Mouse (Mus musculus) neural tube, embryonic 15.5 days (tissue): Measurements from ENCODE around the gene Pawr. TPM values are rescaled to one million over a fixed set of nuclear protein-coding genes. Genes with fewer than 3 reads are reported as not detected.

Experiments
- ATAC-seq: fragments of 200-750 bp; cut with Nextera tagmentation; 2 replicates; pipeline ENCODE4 v1.8.0; 2017; ENCODE audit warnings: mild to moderate bottlenecking, moderate TSS enrichment, moderate library complexity; ENCODE audit not compliant: low FRiP score
- H3K27ac ChIP-seq: fragments of 300-500 bp; sonication (generic); replicated peaks from 2 replicates; pipeline ENCODE4 v1.5.1; 2015; ENCODE audit warnings: mild to moderate bottlenecking, inconsistent platforms
- H3K27me3 ChIP-seq: fragments of 300-500 bp; sonication (generic); replicated peaks from 2 replicates; pipeline ENCODE4 v1.6.1; 2015; ENCODE audit warnings: inconsistent platforms
- H3K36me3 ChIP-seq: fragments of 300-500 bp; sonication (generic); 2 replicates; pipeline ENCODE4 v1.6.1; 2015; ENCODE audit warnings: inconsistent platforms
- H3K4me1 ChIP-seq: fragments of 300-500 bp; sonication (generic); 2 replicates; pipeline ENCODE4 v1.6.1; 2015; ENCODE audit warnings: inconsistent platforms
- H3K4me2 ChIP-seq: fragments of 300-500 bp; sonication (generic); 2 replicates; pipeline ENCODE4 v1.6.1; 2015; ENCODE audit warnings: inconsistent platforms, mild to moderate bottlenecking, moderate library complexity
- H3K4me3 ChIP-seq: fragments of 300-500 bp; sonication (generic); replicated peaks from 2 replicates; pipeline ENCODE4 v1.5.1; 2015; ENCODE audit warnings: mild to moderate bottlenecking, inconsistent platforms
- H3K9ac ChIP-seq: fragments of 300-500 bp; sonication (generic); replicated peaks from 2 replicates; pipeline ENCODE4 v1.6.1; 2015; ENCODE audit warnings: mild to moderate bottlenecking, inconsistent platforms
- H3K9me3 ChIP-seq: fragments of 300-500 bp; sonication (generic); replicated peaks from 2 replicates; pipeline ENCODE4 v1.6.1; 2016; ENCODE audit warnings: inconsistent platforms
- WGBS: fragments of 180-500 bp; shearing (Covaris S2); methylation state at CpG from one replicate; pipeline ENCODE4 v1.1.7; 2015; ENCODE audit warnings: mixed read lengths; 5-methylcytosine and 5-hydroxymethylcytosine counted together
- polyA plus RNA-seq: library from polyadenylated mRNA; unstranded; fragments of >200 nt; fragmentation: Nextera tagmentation; extraction: Ambion mirVana; gene quantifications from 2 replicates; pipeline ENCODE4 v1.2.1, GENCODE M21; 2015

The Pawr gene
- polyA plus RNA-seq, 1 experiment from 2014 or later = 2.9 TPM

DNA sequence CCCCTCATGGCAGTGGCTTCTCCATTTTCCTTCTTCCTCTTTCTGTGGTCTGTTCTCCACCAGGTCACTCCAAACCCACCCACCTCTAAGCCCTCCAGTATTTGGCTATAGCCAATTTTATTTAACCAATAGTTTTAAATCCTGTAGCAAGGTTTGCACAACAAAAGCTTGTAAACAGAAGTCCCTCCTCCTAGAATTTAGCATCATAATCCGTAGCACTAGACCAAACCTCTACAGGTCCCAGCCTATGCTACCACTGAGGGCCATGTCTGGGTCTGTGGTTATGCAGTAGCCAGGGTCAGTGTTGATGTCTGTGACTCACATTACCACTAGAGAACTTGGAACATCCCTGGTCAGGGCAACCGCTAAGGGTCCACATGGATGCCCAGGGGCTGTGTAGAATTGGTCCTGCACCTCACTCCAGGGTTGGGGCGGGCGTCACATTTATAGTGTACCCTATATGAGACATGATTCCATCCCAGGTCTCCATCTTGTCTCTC, 71.5 kb downstream of the Pawr start:
- H3K4me1 ChIP-seq = no peaks in the 10 kb centered on the region
- no peak overlapping the region for H3K4me3 ChIP-seq
- no peaks in the 10 kb centered on the region for H3K36me3 ChIP-seq
- no peak for ATAC-seq
- no peak overlapping the region for H3K27ac ChIP-seq
- no peaks in the 10 kb centered on the region for H3K9me3 ChIP-seq
- no peak overlapping the region for H3K9ac ChIP-seq
- H3K4me2 ChIP-seq = no peak overlapping the region
- H3K27me3 ChIP-seq = no peaks in the 10 kb centered on the region
- 95% methylated on average over 4 of the region's 4 CpGs for WGBS

DNA sequence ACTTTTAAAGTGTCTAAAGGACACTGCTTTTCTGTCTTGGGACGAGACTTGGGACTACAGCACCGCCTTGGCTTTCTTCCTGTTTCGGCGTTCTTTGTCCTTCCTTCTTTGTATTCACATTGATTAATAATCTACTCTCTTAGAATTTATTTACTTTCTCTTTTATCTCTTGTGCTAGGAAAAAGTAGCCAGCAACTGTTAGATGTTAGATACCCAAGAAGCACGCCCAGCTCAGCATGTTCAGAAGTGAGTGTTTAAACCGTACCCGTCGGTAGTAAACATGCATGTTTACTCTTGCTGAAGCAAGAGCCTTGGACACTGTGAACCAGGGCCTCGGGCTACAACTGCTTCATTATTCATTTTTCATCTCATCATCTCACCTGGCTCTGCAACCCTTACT, 72.2 kb downstream of the Pawr start:
- no peaks in the 10 kb centered on the region for H3K9me3 ChIP-seq
- H3K27me3 ChIP-seq = no peaks in the 10 kb centered on the region
- H3K4me2 ChIP-seq = no peak overlapping the region
- H3K9ac ChIP-seq = no peak overlapping the region
- H3K27ac ChIP-seq = no peak overlapping the region
- no peak overlapping the region for H3K4me3 ChIP-seq
- 69% methylated on average over 9 of the region's 9 CpGs for WGBS
- no peaks in the 10 kb centered on the region for H3K36me3 ChIP-seq
- no peaks in the 10 kb centered on the region for H3K4me1 ChIP-seq
- ATAC-seq = no peak

DNA sequence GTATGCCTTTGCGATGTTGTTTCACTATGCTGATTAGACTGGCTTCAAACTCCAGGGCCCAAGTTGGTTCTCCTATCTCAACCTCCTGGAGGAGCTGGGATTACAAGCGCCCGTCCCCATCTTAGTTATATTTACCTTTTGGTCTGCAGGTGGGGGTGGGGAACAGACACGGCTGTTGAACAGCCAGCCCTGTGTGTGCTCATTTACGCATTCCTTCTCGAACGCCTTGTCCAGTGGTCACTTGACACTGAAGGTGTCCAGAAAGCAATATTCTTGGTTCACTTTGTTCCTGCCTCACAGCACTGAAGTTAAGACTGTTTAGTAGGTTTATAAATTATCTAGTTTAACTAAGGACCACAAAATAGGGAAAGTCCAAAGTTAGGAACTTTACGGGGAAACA, 73.2 kb downstream of the Pawr start:
- Histone ChIP-seq H3K27me3 (no peaks in the 10 kb centered on the region), H3K4me1 (no peaks in the 10 kb centered on the region), H3K27ac (no peak overlapping the region), H3K4me3 (no peak overlapping the region), H3K36me3 (no peaks in the 10 kb centered on the region), H3K4me2 (no peak overlapping the region), H3K9ac (no peak overlapping the region), H3K9me3 (no peaks in the 10 kb centered on the region)
- WGBS = 85% methylated on average over 8 of the region's 8 CpGs
- no peak for ATAC-seq

DNA sequence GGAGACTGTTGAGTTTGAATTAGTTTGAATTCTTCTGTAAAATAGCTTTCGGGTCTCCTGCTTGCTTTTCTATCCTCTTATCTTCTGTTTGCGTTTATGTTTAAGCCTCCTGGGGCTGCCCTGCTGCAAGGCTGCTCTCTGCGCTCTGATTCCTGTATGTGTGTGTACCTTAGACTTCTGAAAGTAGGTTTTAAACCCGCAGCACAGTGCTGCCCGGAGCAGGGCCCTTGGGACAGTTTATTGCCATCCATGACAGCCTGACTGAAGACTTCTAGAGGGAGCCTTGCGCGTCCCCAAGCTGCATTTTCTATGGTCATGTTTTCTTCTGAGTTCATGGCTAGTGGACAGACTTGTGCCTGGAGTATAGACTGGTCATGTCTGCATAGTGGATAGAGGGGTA, 74.0 kb downstream of the Pawr start:
- 72% methylated on average over 7 of the region's 7 CpGs for WGBS
- H3K36me3 ChIP-seq = no peaks in the 10 kb centered on the region
- H3K9me3 ChIP-seq = no peaks in the 10 kb centered on the region
- no peak for ATAC-seq
- H3K4me1 ChIP-seq = no peaks in the 10 kb centered on the region
- H3K4me3 ChIP-seq = no peak overlapping the region
- H3K27ac ChIP-seq = no peak overlapping the region
- H3K27me3 ChIP-seq = no peaks in the 10 kb centered on the region
- no peak overlapping the region for H3K9ac ChIP-seq
- no peak overlapping the region for H3K4me2 ChIP-seq

DNA sequence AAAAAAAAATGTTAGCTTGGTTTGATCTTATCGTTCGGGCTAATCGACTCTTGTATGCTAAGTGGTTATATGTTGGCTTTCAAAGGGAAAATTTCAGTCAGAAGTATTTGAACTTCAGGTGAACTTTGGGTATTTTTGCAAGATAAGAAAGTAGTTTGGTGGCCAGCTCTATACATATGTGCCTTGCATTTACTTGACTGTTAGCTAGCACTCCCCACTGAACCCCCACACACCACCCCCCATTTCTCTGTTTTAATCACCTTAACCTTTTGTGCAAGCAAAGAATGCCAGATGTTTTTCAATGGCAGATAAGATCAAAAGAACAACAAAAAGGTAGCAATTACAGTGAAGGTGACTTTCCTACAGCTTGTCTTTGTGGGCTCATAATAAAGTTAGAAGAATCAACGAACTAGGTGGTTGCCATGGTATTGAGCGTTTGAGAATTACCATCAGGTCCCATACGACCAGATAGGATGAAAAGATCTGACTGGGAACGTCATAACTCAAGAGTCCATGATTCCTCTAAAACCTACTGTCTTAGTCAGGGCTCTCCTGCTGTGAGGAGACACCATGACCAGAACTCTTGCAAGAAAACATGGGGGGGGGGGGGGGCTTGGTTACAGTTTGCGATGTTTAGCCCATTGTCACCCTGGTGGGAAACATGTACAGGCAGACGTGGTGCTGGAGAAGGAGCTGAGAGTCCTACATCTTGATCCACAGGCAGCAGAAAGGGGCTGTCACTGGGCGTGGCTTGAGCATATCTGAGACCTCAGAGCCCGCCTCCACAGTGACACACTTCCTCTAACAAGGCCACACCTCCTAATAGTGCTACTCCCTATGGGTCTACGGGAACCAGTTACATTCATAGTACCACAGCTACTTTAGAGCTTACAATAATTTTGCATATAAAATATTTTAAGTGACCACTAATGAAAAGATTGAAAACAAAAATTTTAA, 75.2 kb downstream of the Pawr start:
- WGBS = 90% methylated on average over 12 of the region's 12 CpGs
- H3K36me3 ChIP-seq = no peaks in the 10 kb centered on the region
- H3K4me1 ChIP-seq = no peaks in the 10 kb centered on the region
- no peak for ATAC-seq
- H3K4me2 ChIP-seq = no peak overlapping the region
- H3K27me3 ChIP-seq = no peaks in the 10 kb centered on the region
- no peak overlapping the region for H3K27ac ChIP-seq
- H3K9me3 ChIP-seq = no peaks in the 10 kb centered on the region
- no peak overlapping the region for H3K4me3 ChIP-seq
- H3K9ac ChIP-seq = no peak overlapping the region

DNA sequence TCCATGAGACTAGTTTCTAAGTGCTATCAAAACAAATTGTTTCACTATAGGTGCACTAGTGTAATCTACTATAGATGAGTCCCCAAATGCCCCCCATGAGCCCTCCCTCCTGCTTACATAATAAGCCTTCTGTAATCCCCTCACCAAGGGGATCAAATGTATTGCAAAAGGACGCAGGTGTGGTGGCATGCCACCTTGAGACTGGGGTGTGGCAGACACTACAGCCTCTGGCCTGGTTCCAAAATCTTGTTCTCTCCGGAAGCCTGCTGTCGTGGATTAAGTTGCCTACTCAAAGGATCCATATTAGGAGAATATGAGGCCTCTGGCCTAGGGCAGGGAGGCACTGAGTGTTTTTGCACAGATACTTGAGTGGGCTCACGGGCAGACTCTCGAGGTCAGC, 76.1 kb downstream of the Pawr start:
- H3K4me2 ChIP-seq = no peak overlapping the region
- H3K27me3 ChIP-seq = no peaks in the 10 kb centered on the region
- ATAC-seq = no peak
- no peak overlapping the region for H3K4me3 ChIP-seq
- 68% methylated on average over 5 of the region's 5 CpGs for WGBS
- H3K4me1 ChIP-seq = no peaks in the 10 kb centered on the region
- no peak overlapping the region for H3K9ac ChIP-seq
- no peaks in the 10 kb centered on the region for H3K9me3 ChIP-seq
- no peak overlapping the region for H3K27ac ChIP-seq
- H3K36me3 ChIP-seq = no peaks in the 10 kb centered on the region

DNA sequence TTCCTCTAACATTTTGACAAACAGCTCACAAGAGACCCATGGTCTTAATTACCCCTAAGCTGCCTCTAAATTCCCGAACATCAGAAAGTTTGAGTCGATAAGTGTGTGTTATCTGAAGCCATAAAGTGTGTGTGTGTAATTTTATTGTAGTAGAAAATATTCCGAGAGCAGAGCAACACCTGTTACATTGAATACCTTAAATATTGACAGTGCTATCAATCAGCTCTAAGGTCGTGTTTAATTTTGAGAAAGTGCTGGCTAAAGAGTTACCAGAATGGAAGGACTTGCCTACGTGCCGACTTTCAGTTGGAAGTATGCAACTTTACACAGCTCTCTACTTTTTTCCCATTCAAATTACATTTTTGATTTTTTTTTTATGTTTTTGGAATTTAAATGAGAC, 76.5 kb downstream of the Pawr start:
- 77% methylated on average over 6 of the region's 6 CpGs for WGBS
- no peaks in the 10 kb centered on the region for H3K9me3 ChIP-seq
- no peaks in the 10 kb centered on the region for H3K36me3 ChIP-seq
- no peak overlapping the region for H3K9ac ChIP-seq
- H3K27me3 ChIP-seq = no peaks in the 10 kb centered on the region
- H3K4me3 ChIP-seq = no peak overlapping the region
- H3K4me2 ChIP-seq = no peak overlapping the region
- ATAC-seq = no peak
- no peaks in the 10 kb centered on the region for H3K4me1 ChIP-seq
- H3K27ac ChIP-seq = no peak overlapping the region

DNA sequence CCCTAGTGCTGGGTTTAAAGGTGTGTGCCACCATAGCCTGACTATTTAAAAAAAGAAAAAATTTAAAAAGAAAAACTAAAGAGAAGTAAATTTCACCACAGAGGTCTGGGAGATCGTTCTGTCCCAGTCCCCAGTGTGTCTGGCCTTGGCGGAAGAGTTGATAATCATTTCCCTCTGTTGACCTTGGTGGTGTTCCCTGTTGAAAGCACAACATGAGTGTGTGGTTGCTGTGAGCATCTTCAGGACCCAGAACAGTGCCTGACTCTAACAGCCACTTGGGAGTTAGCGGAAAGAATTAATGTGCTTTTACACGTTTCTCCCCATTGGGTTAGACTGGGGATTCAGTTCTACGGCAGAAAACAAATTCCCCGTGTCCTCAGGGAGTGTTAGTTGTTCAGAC, 77.1 kb downstream of the Pawr start:
- Histone ChIP-seq H3K4me1 (no peaks in the 10 kb centered on the region), H3K4me3 (no peak overlapping the region), H3K4me2 (no peak overlapping the region), H3K36me3 (no peaks in the 10 kb centered on the region), H3K9ac (no peak overlapping the region), H3K27me3 (no peaks in the 10 kb centered on the region), H3K27ac (no peak overlapping the region), H3K9me3 (no peaks in the 10 kb centered on the region)
- ATAC-seq = no peak
- WGBS = 70% methylated on average over 6 of the region's 6 CpGs

DNA sequence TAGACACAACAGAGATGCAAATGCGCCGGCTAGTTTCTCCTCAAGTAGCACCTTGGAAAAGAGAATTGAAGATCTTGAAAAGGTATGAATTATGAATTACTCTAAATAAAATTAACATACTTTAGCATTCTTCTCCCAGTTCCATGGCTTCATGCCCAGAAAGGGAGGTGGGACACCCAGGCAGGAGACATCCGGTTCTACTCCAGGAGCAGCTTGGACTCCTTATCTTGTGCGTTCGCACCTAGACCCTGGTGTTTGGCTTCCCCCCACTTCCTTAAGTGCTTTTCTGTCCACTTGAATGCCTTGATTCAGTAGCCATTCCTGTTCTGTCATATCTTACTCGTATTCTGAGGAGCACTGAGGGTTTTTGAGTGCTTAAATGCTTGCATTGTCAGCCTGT, 77.6 kb downstream of the Pawr start:
- no peak for ATAC-seq
- H3K27ac ChIP-seq = no peak overlapping the region
- H3K4me1 ChIP-seq = no peaks in the 10 kb centered on the region
- H3K36me3 ChIP-seq = no peaks in the 10 kb centered on the region
- H3K9ac ChIP-seq = no peak overlapping the region
- H3K4me3 ChIP-seq = no peak overlapping the region
- WGBS = 90% methylated on average over 6 of the region's 6 CpGs
- no peak overlapping the region for H3K4me2 ChIP-seq
- H3K27me3 ChIP-seq = no peaks in the 10 kb centered on the region
- H3K9me3 ChIP-seq = no peaks in the 10 kb centered on the region

DNA sequence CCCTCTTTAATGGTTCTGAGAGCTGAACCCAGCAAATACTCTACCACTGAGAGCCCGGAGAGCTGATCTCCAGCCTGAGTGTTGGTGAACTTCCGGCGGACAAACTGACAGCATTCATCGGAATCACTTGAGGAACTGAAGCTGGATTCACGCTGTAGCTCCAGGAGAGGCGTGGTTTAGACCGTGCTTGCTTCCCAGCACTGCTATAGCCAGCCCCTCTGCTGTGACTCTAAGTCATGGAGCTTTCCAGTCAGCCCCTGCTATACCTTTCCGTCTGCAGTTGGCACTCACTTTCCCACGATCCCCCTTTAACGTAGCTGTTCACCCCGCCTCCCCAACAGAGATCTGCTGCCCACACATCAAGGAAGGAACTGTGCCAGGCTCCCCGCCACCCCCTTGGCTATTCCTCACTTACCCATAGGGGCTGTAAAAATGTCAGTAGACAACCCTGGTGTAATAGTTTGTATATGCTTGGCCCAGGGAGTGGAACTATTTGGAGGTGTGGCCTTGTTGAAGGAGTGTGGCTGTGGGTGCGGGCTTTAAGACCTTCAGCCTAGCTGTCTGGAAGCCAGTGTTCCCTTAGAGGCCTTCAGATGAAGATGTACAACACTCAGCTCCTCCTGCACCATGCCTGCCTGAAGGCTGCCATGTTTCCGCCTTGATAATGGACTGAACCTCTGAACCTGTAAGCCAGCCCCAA, 83.2 kb downstream of the Pawr start:
- no peak overlapping the region for H3K9ac ChIP-seq
- H3K27ac ChIP-seq = no peak overlapping the region
- no peaks in the 10 kb centered on the region for H3K4me1 ChIP-seq
- 90% methylated on average over 14 of the region's 14 CpGs for WGBS
- ATAC-seq = no peak
- no peaks in the 10 kb centered on the region for H3K36me3 ChIP-seq
- H3K9me3 ChIP-seq = no peaks in the 10 kb centered on the region
- no peak overlapping the region for H3K4me2 ChIP-seq
- H3K4me3 ChIP-seq = no peak overlapping the region
- H3K27me3 ChIP-seq = no peaks in the 10 kb centered on the region

DNA sequence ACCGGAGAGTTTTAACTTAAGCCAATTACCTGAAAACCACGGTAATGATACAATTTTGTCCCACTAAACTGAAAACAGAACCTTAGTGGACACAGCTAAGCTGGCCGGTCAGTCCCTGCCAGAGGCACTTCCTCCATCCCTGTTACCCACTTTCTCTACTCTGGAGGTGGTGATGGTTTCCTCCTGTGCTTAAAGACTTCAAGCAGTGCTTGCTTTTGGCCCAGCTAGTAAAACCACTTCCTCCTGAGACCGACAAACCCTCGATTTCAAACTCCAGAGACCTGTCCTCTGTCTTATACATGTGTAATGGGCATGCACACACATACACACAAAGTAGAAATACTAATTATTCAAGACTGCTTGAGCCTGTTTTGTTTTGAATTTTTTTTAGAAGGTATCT, 85.5 kb downstream of the Pawr start:
- no peak overlapping the region for H3K9ac ChIP-seq
- no peak overlapping the region for H3K4me2 ChIP-seq
- H3K27ac ChIP-seq = no peak overlapping the region
- no peaks in the 10 kb centered on the region for H3K9me3 ChIP-seq
- ATAC-seq = no peak
- H3K27me3 ChIP-seq = no peaks in the 10 kb centered on the region
- H3K4me3 ChIP-seq = no peak overlapping the region
- H3K4me1 ChIP-seq = no peaks in the 10 kb centered on the region
- no peaks in the 10 kb centered on the region for H3K36me3 ChIP-seq
- 88% methylated on average over 5 of the region's 5 CpGs for WGBS

DNA sequence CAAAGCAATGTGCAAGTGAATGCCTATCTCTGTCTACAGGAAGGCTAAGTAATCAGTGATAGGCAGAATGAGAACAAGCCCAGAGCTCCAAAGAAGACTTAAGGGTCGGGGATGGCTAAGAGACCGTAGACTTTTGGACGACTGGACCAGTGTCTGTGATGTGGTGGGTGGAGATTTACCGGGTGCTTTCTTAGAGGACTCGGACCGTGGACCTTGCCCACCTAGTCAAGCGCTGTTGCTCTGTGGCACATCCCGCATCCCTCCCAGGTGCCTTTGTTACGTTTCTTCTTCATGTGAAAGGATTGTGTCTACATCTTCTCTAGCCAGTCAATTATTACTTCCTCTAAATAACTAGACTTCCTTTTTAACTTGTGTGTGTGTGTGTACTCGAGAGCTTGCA, 98.6 kb downstream of the Pawr start:
- Histone ChIP-seq H3K27ac (no peak overlapping the region), H3K4me1 (no peaks in the 10 kb centered on the region), H3K9ac (no peak overlapping the region), H3K4me3 (no peak overlapping the region), H3K36me3 (no peaks in the 10 kb centered on the region), H3K27me3 (no peaks in the 10 kb centered on the region), H3K4me2 (no peak overlapping the region), H3K9me3 (no peaks in the 10 kb centered on the region)
- ATAC-seq = no peak
- WGBS = 92% methylated on average over 10 of the region's 10 CpGs
